Mouse (Mus musculus): ENCODE data around the gene Syt7.

Gene Syt7

DNA sequence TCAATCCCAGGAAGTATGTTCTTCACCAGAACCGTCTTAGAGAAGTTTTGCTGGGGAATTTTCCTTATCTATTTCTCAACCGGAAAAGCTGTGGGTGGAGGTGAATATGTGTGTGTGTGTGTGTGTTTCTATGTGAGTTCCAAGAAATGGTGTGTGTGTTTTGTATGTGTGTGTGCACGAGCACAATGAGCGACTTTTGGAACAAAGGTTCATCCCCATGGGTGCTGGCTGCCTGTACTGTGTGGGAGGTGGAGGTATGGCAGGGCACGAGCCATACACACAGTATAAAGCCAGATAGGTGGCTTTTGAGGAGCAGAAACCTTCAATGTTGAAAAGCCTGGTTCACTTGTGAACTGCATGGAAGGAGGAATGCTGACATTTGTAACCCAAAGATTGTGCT lies 1.2 kb upstream of the Syt7 start:
- no peak for DNase-seq (ENCODE audit: low read depth in 1 of 2, low spot score in 2 of 2)

DNA sequence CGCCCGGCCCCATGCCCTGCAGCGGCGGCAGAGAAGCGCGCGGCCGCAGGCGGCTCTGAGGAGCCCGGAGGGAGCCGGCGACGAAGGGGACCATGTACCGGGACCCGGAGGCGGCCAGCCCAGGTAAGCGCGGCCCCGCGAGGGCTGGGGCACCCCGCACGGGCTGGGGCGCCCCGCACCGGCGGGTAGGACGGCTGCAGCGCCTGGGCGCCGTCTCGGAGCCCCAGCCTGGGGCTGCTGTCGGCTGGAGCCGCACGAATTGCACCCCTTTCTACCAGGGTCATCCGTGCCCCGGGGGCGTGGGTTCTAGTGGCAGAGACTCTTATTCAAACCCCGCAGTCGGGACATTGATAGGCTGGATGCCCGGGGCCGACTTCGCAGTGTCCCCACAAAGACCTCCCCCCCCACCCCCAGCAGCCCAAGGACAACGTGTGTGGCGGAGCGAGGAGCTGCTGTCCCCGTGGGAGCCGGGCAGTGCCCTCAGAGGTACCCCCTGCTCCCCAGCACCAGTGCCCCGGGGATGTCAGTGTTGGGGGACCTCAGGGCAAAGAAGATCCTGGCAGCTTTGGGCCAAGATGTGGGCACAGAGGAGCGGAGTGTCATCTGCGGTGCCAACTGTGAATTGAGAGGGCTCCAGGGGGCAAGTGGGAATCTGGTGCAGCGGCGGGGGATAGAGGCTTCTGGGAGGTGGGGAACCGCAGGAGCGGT lies 655 bp downstream of the Syt7 start:
- DNase-seq (ENCODE audit: low read depth in 1 of 2, low spot score in 2 of 2): no peak

DNA sequence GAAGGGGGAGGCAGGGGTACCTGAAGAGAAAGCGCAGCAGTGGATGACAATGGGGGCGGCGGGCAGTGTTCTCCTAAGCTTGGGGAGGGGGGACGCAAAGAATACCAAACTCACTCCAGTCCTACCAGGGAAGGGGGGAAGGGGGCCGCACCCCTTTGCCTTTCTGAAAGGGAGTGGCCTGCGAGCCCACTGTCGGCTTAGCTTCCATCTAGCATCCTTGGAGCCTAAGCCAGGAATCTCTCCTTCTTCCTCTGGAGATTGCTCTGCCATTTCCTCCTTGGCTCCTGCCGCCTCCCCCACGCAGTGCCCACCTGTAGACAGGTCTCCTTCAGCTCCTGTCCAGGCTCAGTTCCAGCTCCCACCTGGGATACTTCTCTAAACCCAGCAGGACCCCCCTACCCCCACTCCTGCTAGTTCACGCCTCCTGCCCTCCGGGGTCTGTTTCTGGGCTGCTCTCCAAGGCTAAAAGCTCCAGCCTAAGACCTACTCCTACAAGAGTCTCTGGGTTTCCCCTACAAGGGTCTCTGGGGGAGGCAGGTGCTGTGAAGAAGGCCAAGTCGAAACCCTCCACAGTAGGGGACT lies 1.3 kb downstream of the Syt7 start:
- DNase-seq (ENCODE audit: low read depth in 1 of 2, low spot score in 2 of 2): no peak

DNA sequence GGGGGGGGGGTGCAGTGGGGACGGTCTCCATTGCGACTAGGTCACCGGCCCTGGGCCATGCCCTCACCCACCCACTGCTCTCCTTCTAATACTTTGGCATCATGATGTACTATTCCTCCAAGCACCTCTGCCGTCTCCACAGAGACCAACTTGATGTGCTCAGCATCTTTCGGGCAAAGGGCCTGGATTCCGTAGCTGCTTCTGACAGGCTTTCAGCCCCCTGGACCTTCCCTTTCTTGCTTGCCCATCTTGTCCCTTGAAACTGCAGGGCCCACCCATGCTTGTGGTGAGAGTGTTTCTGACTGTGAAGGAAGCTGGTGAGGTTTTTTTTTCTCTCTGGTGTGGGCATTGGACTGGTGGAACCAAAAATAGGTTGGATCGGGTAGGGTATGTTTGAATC lies 2.1 kb downstream of the Syt7 start:
- DNase-seq (ENCODE audit: low read depth in 1 of 2, low spot score in 2 of 2): no peak

DNA sequence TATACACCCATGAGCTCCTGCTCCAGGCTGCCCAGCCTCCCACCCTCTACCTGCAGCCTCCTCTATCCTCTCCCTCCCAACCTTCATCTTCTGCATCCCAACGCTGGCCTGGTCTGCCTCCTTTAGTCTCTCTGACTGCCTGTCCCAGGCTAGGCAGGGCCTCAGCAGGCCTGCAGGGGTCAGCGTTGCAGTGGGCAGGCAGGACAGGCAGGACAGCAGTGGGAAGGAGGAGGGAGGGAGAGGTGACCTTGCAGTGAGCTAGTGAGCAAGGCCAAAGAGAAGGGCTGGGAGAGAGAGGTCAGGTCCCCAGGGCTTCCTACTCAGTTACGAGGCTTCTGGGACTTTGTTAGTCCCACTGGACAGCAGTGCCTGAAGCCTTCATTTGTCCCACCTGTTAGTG lies 3.1 kb downstream of the Syt7 start:
- DNase-seq (ENCODE audit: low read depth in 1 of 2, low spot score in 2 of 2): no peak

DNA sequence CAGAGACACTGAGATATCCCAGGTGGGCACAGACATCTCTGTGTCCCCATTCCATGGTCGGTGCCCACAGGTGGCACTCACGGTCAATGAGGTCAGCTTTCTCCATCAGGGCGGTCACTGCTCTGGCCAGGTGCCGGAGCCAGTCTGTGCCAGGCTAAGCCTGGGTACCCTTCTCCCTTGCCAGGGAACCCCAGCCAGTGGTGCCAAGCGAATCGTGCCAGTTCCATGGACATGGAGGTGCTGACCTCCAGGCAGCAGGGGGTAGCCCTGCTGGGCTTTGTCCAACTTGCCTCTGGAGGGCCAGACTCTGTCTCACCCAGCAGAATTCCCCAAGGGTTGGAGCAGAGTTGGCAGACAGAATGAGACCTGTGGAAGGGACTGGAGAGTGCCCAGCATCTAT lies 4.6 kb downstream of the Syt7 start:
- no peak for DNase-seq (ENCODE audit: low read depth in 1 of 2, low spot score in 2 of 2)

DNA sequence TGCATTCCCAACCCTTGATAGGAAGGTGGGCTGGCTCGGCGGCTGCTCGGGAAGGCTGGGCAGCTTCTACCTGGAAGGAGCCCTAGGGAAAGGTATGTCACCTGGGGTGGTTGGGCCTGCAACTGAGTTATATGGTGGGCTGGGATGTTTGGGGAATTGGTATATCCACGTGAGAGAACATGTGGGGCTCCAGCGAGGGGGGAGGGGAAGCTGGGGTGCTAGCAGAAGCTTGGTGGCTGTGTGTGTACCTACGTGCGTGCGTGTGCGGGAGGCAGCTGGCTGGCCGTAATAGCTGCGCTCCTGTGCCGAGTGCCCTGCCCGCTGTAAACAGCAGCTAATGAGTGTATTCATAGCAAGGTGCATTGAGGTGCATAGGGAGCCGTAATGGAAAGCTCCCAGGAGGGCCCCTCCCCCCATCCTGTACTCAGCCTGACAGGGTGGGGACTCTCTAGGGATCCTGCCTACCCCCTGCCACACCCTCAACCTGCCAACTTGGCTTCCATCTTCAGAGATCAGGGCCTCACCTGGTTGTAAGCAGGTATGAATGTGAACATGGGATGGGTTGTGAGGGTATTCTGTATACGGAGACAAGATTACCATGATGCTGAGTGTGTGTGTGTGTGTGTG lies 5.1 kb downstream of the Syt7 start:
- no peak for DNase-seq (ENCODE audit: low read depth in 1 of 2, low spot score in 2 of 2)

DNA sequence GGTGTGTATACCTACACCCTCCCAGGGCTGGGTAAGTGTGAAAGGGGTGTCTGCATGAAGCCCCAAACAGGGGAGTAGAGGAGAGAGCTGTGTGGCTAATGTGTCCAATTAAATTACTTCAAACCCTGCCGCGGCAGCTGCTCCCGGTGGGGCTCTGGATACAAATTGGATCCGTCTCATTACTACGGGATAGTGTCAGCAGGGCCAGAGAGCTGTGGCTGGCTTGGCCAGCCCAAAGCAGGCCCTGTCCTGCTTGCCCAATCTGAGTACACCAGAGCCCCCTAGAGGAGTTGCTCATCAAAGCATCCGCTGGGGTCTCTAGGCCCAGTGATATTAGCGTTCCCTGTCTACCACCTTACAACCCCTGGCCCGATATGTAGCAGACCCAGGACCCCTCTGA lies 6.3 kb downstream of the Syt7 start:
- no peak for DNase-seq (ENCODE audit: low read depth in 1 of 2, low spot score in 2 of 2)

DNA sequence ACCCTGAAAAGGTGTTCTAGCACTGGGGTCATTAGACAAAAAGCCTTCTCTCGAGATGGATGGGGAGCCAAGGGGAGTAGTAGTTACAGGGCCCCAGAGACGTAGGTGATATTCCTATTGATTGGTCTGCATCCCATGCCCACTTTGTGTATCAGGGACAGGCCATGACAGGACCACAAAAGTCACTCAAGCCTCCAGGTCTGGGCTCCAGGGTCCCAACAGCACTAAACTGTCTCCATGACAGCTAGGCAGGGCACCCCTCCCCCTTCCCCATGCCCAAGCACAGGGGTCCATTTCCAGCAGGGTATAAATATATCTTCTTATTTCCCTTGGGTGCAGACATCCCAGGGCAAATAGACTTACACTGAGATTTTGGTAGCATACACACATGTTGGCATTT lies 8.1 kb downstream of the Syt7 start:
- DNase-seq (ENCODE audit: low read depth in 1 of 2, low spot score in 2 of 2): no peak

DNA sequence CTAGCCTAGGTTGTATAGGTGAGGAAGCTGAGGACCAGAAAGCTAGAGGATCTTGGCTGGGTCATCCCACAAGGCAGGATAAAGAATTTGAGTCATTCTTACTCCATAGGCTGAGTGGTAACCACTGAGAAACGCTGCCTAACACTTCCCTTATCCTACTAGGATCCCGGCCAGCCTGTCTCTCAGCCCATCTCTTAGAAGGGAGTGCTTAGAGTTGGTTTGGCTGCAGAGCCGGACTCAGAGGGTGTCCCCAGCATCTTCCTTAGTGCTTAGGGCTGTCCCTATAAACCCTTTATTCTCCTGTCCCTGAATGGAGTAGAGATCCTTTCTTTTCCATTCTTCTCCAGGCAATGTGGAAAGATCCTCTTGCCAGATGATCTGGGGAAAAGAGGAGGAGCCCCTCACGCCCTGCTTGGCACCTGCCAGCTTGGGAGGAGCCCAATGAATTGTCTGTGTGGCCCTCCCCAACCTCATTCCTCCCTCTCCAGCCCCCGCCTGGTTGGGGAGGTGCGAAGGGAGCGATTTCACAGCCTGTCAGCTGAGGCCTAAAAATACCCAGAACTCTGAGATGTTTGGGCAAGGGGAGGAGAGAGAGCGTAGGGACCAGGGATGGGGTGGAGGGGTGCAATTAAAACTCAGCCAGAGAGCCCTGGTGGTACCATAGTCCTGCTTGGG lies 8.7 kb downstream of the Syt7 start:
- no peak for DNase-seq (ENCODE audit: low read depth in 1 of 2, low spot score in 2 of 2)

DNA sequence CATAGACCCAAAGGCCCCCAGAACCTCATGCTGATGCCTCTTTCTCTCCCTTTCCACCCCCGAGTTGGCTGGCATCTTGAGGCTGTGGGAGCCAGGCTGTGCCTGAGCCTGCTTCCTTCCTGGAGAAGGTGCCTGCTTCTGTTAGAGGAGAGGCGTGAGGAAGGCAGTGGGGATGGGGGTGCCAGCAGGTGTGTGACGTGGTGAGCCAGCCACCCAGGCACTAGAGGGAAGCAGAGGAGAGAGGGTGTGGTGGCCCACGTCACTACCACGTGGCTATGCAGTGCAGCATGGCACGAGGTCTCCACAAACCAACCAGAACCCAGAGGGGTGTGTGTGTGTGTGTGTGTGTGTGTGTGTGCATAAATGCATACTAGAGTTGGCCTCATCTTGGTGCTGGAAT lies 9.4 kb downstream of the Syt7 start:
- no peak for DNase-seq (ENCODE audit: low read depth in 1 of 2, low spot score in 2 of 2)

DNA sequence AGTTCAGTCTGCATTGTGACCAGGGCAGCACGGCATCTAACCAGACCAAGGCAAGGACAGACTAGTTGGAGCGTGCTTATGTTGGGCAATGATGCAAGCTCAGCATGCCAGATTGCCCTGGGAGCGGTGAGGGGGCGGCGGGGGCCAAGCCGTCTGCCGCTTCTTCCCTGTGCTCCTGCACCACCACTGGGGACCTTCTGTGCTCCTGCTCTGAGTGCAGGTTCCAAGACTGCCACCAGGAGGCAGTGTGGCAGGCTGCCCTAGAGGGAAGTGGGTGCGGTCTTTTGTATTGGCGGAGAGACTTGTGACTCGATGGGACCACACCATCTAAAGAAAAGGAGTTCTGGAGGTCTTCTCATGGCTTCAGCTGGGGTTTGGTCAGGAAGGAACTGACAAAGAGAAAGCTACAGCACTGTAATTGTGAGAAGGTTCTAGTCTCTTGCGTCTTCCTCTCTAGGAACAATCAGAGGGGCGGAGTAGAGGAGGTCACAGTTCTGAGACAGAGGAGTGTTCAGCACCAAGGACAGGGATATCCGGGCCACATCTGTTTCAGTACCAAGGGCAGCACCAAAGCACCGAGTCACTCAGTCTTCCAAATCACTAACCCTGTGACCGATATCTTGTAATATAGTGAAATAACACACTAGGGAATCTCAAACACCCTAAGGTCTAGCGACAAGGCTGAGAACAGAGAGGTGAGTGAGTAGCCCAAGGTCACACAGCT lies 14.0 kb downstream of the Syt7 start:
- no peak for DNase-seq (ENCODE audit: low read depth in 1 of 2, low spot score in 2 of 2)

DNA sequence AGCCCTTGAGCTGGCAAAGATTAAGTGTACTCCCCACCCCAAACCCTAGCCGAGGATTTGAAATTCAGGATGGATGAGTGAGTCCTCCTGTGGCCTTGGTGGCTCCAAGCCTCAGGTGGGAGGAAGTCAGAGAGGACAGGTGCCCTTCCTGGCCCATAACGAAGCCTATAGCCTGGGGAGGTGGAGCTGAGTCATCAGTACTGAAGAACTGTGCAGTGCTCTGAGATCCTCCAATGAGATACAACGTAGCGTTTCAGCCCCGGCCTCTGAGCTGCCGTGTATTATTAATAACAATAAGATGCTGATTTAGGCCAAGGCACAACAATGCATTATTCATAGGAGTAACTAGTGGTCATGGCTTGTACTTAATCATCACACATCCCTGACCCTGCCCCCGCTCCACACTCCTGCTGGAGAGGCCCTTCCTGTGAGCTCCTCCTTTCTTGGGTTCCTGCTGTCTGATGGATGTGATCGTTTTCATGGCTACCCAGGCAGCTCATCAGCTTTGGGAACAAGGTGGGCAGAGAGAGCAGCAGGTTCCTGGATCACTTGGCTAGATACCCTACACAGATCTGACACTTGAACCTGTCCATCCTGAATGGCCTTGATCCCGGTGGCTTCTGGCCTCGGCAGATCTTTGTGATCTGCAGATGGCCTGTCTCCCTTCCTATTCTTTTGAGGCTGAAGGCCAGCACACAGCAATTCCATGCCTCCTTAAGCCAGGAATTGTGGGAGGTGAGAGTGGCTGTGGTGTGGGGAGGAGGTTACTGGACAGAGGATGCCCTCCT lies 14.9 kb downstream of the Syt7 start:
- no peak for DNase-seq (ENCODE audit: low read depth in 1 of 2, low spot score in 2 of 2)

DNA sequence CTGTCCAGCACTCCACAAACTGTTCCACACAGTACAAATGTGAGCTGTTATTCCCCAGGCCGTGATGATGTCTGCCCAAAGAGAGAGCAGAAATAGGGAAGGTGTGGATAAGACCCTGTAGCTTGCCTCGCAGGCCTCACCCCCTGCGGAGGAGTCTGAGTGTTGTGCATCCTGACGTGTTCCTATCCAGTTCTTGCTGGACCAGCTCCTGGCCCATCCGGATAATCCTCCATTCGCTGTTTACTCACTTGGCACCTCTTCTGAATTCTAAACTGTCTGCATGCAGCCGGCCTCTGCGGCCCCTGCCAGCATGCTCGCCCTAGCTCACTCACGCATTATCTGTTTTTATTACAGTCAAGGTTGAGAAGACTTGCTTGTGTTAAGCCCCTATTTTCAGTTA lies 15.5 kb downstream of the Syt7 start:
- DNase-seq (ENCODE audit: low read depth in 1 of 2, low spot score in 2 of 2): no peak

DNA sequence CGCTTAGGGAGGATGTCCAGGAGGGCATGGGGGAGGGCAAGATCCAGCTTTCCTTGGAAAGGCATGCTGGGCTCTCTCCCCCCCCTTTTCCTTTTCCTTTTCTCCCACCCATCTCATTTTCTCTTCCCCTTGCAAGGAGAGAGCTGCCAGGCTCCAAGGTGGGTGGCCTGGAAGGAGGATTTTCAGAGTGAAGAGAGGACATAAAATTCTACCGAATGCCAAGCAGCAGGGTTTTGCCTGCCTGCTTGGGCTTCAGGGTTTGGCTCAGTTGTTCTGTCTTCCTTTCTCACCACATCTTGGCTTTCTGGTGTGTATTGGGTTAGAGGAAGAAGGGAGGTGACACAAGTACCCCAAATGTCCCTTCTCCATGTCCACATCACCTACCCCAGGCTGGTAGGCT lies 16.0 kb downstream of the Syt7 start:
- no peak for DNase-seq (ENCODE audit: low read depth in 1 of 2, low spot score in 2 of 2)

DNA sequence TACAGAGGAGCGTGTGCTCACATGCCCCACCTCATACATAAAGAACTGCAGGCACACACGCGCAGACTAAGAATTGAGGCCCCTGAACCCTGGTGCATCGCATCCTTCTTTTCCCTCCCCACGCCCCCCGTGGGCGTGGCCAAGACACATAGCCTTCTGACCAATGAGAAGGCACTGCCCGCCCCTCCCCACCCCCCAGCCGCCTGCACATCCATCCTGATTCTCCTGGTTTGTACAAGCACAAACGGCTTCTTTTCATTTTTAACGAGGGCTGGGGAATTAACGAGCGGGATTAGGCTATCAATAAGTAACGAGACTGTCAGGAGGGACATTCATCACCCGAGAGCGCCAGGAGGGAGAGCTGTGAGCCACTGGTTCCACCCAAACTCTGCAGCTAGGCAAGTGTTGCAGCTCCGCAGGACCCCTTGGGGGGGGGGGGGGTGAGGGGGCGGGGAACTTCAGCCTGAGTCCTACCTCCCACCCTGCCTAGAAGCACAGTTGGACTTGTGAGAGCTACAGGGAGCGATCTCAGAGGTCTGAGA lies 24.9 kb downstream of the Syt7 start:
- no peak for DNase-seq (ENCODE audit: low read depth in 1 of 2, low spot score in 2 of 2)

DNA sequence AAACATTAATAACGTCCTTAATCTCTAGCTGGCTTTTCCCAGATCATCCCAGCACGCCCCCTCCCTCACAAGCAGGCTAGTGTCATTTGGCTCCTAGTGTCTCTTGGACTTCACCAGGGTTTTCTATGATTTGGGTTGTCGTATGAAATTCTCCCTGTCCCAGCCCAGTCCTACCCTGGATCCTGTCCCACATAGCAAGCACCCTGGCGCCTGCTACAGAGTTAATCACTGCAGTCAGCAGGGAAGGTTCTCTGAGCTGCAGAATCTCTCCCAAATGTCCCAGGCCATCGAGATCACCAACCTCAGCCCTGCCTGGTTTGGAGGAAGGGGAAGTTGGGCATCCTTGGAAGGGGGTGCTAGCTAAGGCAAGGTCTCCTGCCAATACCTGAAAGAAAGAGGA lies 26.6 kb downstream of the Syt7 start:
- DNase-seq (ENCODE audit: low read depth in 1 of 2, low spot score in 2 of 2): no peak

DNA sequence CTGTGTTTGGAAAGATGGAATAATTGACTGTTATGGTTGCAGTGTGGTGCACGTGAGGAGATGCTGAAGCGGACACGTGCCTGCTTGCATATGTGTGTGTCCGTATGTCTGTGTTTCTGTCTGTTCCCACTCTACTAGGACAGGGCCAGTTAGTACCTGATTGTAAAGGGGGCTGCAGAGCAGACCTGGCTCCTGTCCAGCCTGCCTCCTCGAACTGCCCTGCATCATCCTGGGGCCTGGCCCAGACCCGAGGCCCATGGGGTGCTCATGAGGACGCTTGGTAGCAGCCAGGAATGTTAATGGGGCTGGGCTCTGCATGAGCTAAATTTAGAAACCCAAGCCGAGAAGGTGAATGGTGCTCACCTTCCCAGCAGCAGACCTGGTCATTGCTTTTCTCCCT lies 28.0 kb downstream of the Syt7 start:
- no peak for DNase-seq (ENCODE audit: low read depth in 1 of 2, low spot score in 2 of 2)

DNA sequence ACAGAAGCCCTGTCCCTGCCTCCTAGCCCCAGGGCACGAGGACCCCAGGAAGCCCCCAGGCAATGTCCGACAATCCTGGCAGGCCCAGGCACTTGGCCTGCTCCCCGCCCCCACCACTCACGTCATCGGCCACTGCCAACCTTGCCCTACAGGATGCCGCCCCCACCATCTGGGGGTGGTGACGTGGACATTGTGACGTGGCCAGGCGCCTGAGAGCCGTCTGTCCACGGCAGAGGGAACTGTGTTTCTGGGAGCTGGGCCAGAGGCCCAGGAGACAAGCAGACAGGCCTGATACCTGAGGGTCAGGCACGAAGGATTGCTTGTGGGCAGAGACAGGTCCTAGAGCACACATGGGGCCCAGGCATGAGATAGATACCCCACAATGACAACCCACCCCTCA lies 28.5 kb downstream of the Syt7 start:
- DNase-seq (ENCODE audit: low read depth in 1 of 2, low spot score in 2 of 2): no peak
